Mouse (Mus musculus): ENCODE results near the gene Ppp1r16b. TPM values are rescaled to one million over a fixed set of nuclear protein-coding genes. Genes with fewer than 3 reads are reported as not detected.

The Ppp1r16b gene
- polyA plus RNA-seq, 1 experiment from 2014 or later, result 4.6 TPM

DNA sequence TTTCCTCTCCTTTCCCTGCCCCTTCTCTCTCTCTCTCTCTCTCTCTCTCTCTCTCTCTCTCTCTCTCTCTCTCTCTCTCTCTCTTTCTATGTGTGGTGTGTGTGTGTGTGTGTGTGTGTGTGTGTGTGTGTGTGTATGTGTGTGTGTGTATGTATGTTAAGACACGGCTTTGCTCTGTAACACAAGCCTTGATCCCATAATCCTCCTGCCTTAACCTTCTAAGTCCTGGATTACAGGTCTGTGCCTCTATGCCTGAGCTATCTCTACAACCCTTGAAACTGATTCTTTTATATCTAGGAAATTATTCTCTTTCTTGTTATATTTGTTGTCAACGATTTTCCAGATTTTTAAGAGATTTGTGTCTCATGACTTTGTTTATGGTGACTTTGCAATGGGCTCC lies 95.0 kb downstream of the Ppp1r16b start:
- ATAC-seq (ENCODE audit: insufficient number of reproducible peaks, low FRiP score, low TSS enrichment, low read depth), result no peak
- H3K27ac ChIP-seq (replicated peaks; ENCODE audit: low read depth, low read length), result no peak overlapping the region

DNA sequence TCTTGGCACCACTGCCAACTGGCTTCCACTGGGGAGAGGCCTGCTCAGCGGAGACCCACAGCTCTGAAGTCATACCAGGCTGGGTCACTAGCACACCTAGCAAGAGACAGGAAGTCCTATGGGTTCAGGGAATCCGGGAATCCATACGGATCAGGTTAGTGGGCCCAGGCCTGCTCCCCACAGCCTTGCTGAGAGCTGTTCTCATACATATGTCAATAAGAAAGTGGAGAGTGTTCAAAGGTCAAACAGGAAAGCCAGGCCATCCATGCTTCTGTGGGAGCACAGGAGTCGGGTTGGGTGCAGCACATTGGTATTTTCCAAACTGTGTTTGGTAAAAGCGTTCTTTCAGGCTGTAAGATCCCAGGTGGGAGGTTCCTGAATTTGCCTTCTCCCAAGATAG lies 97.1 kb downstream of the Ppp1r16b start:
- WGBS, result 83% methylated on average over 5 of the region's 5 CpGs
- DNase-seq (ENCODE audit: low spot score) (no peak), ATAC-seq (ENCODE audit: insufficient number of reproducible peaks, low FRiP score, low TSS enrichment, low read depth) (no peak)
- Histone ChIP-seq H3K4me2 (ENCODE audit: low read depth, severe bottlenecking) (no peak overlapping the region), H3K27me3 (ENCODE audit: control insufficient read depth, insufficient read depth, low read length) (no peaks in the 10 kb centered on the region), H3K4me1 (ENCODE audit: control insufficient read depth, insufficient read depth, low read length) (no peaks in the 10 kb centered on the region), H3K4me3 (ENCODE audit: low read depth, low read length) (no peak overlapping the region), H3K36me3 (ENCODE audit: control insufficient read depth, insufficient read depth, low read length) (no peaks in the 10 kb centered on the region), H3K27ac (replicated peaks; ENCODE audit: low read depth, low read length) (no peak overlapping the region), H3K9ac (ENCODE audit: low read length) (no peak overlapping the region), H3K9me3 (ENCODE audit: control insufficient read depth, low read length) (no peaks in the 10 kb centered on the region)

More for the DNA sequence above, 95.0 kb downstream of the Ppp1r16b start:
- Histone ChIP-seq H3K9ac (ENCODE audit: low read length) (no peak overlapping the region), H3K4me1 (ENCODE audit: control insufficient read depth, insufficient read depth, low read length) (no peaks in the 10 kb centered on the region), H3K9me3 (ENCODE audit: control insufficient read depth, low read length) (no peaks in the 10 kb centered on the region), H3K4me2 (ENCODE audit: low read depth, severe bottlenecking) (no peak overlapping the region), H3K36me3 (ENCODE audit: control insufficient read depth, insufficient read depth, low read length) (no peaks in the 10 kb centered on the region), H3K27me3 (ENCODE audit: control insufficient read depth, insufficient read depth, low read length) (no peaks in the 10 kb centered on the region), H3K4me3 (ENCODE audit: low read depth, low read length) (no peak overlapping the region)
- WGBS, result 83% methylated on average over 2 of the region's 2 CpGs
- no peak for DNase-seq (ENCODE audit: low spot score)

DNA sequence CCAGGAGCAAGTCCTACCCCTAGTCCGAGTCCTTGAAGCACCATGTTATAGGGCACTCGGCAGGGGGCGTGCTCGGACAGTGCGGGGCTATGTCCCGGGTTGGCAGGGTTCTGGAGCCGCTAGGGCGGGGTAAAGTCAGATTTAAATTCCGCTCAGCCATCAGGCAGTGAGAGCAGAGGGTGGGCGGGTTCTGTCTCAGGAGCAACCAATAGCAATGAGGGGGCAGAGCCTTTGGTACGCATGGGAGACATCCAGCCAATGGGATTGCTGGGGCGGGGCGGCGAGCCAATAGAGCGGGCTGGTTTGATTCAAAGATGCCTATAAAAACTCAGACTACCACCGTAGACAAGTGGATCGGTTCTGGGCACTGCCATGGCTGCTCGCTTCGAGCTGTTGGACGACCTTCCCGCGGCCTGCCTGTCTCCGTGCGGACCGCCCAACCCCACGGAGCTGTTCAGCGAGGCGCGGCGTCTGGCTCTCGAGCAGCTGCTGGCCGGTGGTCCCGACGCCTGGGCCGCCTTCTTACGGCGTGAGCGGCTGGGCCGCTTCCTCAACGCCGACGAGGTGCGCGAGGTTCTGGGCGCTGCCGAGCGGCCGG lies 102.6 kb downstream of the Ppp1r16b start, which contains the start of gene Fam83d:
Gene Fam83d, plus strand, starts transcription at position 352 of the 598 bp plus-strand sequence.
- peak within 1 kb of the TSS; percentile 66 for H3K9ac ChIP-seq (ENCODE audit: low read length)
- no peaks in the 10 kb centered on the region for H3K9me3 ChIP-seq (ENCODE audit: control insufficient read depth, low read length)
- 0 out of 2 replicates have a peak within 1 kb of the TSS, but pooled peaks have one; percentile 53 for H3K27ac ChIP-seq (replicated peaks; ENCODE audit: low read depth, low read length)
- WGBS, result under 1% methylated on average over 48 of the region's 48 CpGs
- H3K27me3 ChIP-seq (ENCODE audit: control insufficient read depth, insufficient read depth, low read length), result no peaks in the 10 kb centered on the region
- H3K36me3 ChIP-seq (ENCODE audit: control insufficient read depth, insufficient read depth, low read length), result peaks cover 5% of the 10 kb centered on the region; the same call in 1 of the 2 replicates
- DNase-seq (ENCODE audit: low spot score), result peak; percentile 96
- H3K4me3 ChIP-seq (ENCODE audit: low read depth, low read length), result peak within 1 kb of the TSS; percentile 77
- peaks cover 21% of the 10 kb centered on the region for H3K4me1 ChIP-seq (ENCODE audit: control insufficient read depth, insufficient read depth, low read length)
- H3K4me2 ChIP-seq (ENCODE audit: low read depth, severe bottlenecking), result peak within 1 kb of the TSS; percentile 69
- peak; percentile 96 for ATAC-seq (ENCODE audit: insufficient number of reproducible peaks, low FRiP score, low TSS enrichment, low read depth)

DNA sequence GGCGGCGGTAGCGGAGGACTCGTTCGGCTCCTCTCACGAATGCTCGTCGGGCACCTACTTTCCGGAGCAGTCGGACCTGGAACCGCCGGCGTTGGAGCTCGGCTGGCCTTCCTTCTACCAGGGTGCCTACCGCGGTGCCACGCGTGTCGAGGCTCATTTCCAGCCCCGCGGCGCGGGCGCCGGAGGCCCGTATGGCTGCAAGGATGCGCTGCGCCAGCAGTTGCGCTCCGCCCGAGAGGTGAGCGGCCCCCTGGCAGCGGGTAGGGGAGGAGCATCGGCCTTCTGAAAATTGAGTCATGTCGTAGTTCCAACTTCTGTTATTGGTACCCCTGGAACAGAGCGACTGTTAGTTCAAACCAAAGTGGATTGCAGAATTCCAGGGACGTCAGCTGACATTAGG lies 103.2 kb downstream of the Ppp1r16b start:
- peaks cover 5% of the 10 kb centered on the region; the same call in 1 of the 2 replicates for H3K36me3 ChIP-seq (ENCODE audit: control insufficient read depth, insufficient read depth, low read length)
- 0% methylated on average over 37 of the region's 37 CpGs for WGBS
- H3K9me3 ChIP-seq (ENCODE audit: control insufficient read depth, low read length), result no peaks in the 10 kb centered on the region
- H3K9ac ChIP-seq (ENCODE audit: low read length), result peak overlapping the region; percentile 66
- peak overlapping the region; percentile 69 for H3K4me2 ChIP-seq (ENCODE audit: low read depth, severe bottlenecking)
- H3K27me3 ChIP-seq (ENCODE audit: control insufficient read depth, insufficient read depth, low read length), result no peaks in the 10 kb centered on the region
- H3K4me1 ChIP-seq (ENCODE audit: control insufficient read depth, insufficient read depth, low read length), result peaks cover 21% of the 10 kb centered on the region
- peak overlapping the region; percentile 77 for H3K4me3 ChIP-seq (ENCODE audit: low read depth, low read length)
- ATAC-seq (ENCODE audit: insufficient number of reproducible peaks, low FRiP score, low TSS enrichment, low read depth) (no peak), DNase-seq (ENCODE audit: low spot score) (peak; percentile 61)
- H3K27ac ChIP-seq (replicated peaks; ENCODE audit: low read depth, low read length), result 0 out of 2 replicates have a peak overlapping the region, but pooled peaks have one; percentile 53

DNA sequence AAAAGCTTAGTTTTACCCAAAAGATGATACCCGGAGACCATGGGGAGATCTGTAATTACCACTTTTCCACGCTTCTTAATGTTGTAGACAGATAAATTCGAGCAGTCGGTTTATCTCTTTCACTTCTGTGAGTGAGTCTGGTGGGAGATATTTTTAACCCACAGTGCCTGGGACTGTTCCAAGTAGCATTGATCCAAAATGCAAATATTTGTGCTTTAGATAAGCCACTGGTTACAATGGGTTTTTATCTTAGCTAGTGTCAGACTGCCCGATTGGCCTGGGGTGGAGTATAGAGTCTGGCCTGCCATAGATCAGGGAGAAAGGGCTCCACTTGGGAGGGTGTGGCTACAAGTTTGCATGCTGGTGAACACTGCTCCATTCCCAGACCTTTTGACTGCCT lies 103.6 kb downstream of the Ppp1r16b start:
- WGBS, result 17% methylated on average over 5 of the region's 5 CpGs
- ATAC-seq (ENCODE audit: insufficient number of reproducible peaks, low FRiP score, low TSS enrichment, low read depth) (no peak), DNase-seq (ENCODE audit: low spot score) (peak; percentile 33)
- no peaks in the 10 kb centered on the region for H3K9me3 ChIP-seq (ENCODE audit: control insufficient read depth, low read length)
- H3K27me3 ChIP-seq (ENCODE audit: control insufficient read depth, insufficient read depth, low read length), result no peaks in the 10 kb centered on the region
- peak overlapping the region; percentile 12; the same call in 1 of the 2 replicates for H3K9ac ChIP-seq (ENCODE audit: low read length)
- no peak overlapping the region for H3K27ac ChIP-seq (replicated peaks; ENCODE audit: low read depth, low read length)
- H3K4me2 ChIP-seq (ENCODE audit: low read depth, severe bottlenecking), result peak overlapping the region; percentile 69
- peaks cover 21% of the 10 kb centered on the region for H3K4me1 ChIP-seq (ENCODE audit: control insufficient read depth, insufficient read depth, low read length)
- peaks cover 5% of the 10 kb centered on the region; the same call in 1 of the 2 replicates for H3K36me3 ChIP-seq (ENCODE audit: control insufficient read depth, insufficient read depth, low read length)
- H3K4me3 ChIP-seq (ENCODE audit: low read depth, low read length), result peak overlapping the region; percentile 77

DNA sequence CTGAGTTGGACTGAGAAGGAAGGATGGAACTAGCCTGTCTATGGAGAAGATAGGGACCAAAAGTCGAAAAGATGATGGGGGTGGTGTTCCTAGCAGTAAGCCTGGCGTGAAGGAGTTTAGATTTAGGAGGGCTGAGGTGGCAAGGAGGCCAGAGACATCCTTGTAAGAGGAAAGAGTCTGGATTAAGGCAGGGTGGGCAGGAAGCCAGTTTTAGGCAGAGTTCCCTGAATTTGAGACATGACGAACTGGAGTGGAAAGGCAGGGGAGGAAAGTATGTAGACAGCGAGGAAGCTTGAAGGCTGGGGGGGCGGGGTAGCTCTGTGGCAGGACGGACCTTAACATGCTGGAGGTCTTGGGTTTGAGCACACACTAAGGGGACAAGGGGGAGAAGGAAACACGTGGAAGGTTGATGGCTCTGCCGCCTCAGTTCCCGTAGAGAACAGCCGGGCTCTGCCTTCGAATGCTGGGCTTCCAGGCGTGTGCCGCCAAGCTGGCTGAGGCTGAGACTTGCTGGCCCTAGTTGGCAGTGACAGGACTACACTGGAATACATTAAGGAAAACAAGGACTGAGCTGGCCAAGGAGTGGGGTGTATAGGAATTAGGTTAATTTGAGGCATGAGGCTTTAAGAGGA lies 105.0 kb downstream of the Ppp1r16b start:
- Histone ChIP-seq H3K4me1 (ENCODE audit: control insufficient read depth, insufficient read depth, low read length) (peaks cover 21% of the 10 kb centered on the region), H3K9me3 (ENCODE audit: control insufficient read depth, low read length) (no peaks in the 10 kb centered on the region), H3K4me2 (ENCODE audit: low read depth, severe bottlenecking) (peak overlapping the region; percentile 69), H3K36me3 (ENCODE audit: control insufficient read depth, insufficient read depth, low read length) (peaks cover 5% of the 10 kb centered on the region; the same call in 1 of the 2 replicates), H3K27ac (replicated peaks; ENCODE audit: low read depth, low read length) (no peak overlapping the region), H3K9ac (ENCODE audit: low read length) (no peak overlapping the region), H3K4me3 (ENCODE audit: low read depth, low read length) (peak overlapping the region; percentile 77), H3K27me3 (ENCODE audit: control insufficient read depth, insufficient read depth, low read length) (no peaks in the 10 kb centered on the region)
- ATAC-seq (ENCODE audit: insufficient number of reproducible peaks, low FRiP score, low TSS enrichment, low read depth) (no peak), DNase-seq (ENCODE audit: low spot score) (no peak)
- WGBS, result 44% methylated on average over 13 of the region's 13 CpGs

DNA sequence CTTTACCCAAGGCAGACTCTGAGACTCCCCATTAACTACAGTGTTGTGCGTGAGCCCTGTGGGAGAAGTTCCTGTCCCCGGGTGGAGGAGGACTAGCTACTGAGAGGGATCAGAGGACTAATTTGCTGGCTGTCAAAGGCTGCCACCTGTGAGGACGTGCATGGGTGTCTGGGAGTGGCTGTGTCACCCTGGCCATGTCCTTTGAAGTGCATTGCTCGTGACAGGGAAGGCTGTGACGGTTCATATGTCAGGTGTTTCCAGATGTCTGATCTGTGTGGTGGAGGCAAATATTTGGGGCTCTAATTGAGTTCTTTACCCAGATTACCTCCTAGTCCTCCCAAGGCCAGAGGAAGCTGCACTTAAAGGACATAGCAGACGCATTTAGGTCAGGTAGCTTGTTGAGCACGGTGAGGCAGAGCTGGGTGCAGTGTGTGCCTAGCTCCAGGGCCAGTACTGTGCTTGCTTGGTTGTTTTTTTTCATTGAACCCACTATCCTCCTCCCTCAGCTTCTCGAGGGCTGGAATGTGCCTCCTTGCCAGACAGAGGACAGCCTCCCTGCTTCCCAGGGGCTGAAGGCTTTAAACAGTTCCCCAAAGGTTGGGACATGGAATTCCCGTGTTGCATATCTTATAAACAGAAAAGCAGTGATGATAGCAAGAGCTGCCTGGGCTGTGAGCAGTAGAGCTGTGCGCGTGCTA lies 106.0 kb downstream of the Ppp1r16b start:
- Histone ChIP-seq H3K9me3 (ENCODE audit: control insufficient read depth, low read length) (no peaks in the 10 kb centered on the region), H3K4me2 (ENCODE audit: low read depth, severe bottlenecking) (peak overlapping the region; percentile 3; the same call in 1 of the 2 replicates), H3K27me3 (ENCODE audit: control insufficient read depth, insufficient read depth, low read length) (no peaks in the 10 kb centered on the region), H3K4me1 (ENCODE audit: control insufficient read depth, insufficient read depth, low read length) (peaks cover 21% of the 10 kb centered on the region), H3K4me3 (ENCODE audit: low read depth, low read length) (no peak overlapping the region), H3K27ac (replicated peaks; ENCODE audit: low read depth, low read length) (no peak overlapping the region), H3K36me3 (ENCODE audit: control insufficient read depth, insufficient read depth, low read length) (peaks cover 5% of the 10 kb centered on the region; the same call in 1 of the 2 replicates), H3K9ac (ENCODE audit: low read length) (no peak overlapping the region)
- DNase-seq (ENCODE audit: low spot score) (no peak), ATAC-seq (ENCODE audit: insufficient number of reproducible peaks, low FRiP score, low TSS enrichment, low read depth) (no peak)
- WGBS, result 46% methylated on average over 11 of the region's 11 CpGs

DNA sequence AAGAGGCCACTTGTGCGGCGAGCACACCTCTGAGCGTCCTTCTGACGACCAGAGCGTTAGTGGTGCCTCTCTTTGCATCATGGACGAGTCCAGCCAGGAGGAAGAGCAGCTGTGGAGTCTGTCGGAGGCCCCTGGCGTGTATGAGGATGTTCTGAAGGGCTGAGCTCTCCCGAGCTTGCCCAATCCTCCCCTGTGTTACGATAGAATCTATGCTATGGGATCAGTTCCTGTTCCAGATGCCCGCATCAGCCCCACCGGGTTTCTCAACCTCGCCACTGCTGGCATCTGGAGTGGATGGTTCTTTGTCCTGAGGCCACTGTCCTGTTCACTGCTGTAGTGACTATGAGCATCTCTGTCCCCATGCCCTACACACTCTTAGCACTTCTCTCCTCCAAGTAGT lies 107.6 kb downstream of the Ppp1r16b start:
- Histone ChIP-seq H3K9ac (ENCODE audit: low read length) (no peak overlapping the region), H3K4me2 (ENCODE audit: low read depth, severe bottlenecking) (no peak overlapping the region), H3K27ac (replicated peaks; ENCODE audit: low read depth, low read length) (no peak overlapping the region), H3K36me3 (ENCODE audit: control insufficient read depth, insufficient read depth, low read length) (peaks cover 5% of the 10 kb centered on the region; the same call in 1 of the 2 replicates), H3K4me1 (ENCODE audit: control insufficient read depth, insufficient read depth, low read length) (peaks cover 21% of the 10 kb centered on the region), H3K4me3 (ENCODE audit: low read depth, low read length) (no peak overlapping the region), H3K9me3 (ENCODE audit: control insufficient read depth, low read length) (no peaks in the 10 kb centered on the region), H3K27me3 (ENCODE audit: control insufficient read depth, insufficient read depth, low read length) (no peaks in the 10 kb centered on the region)
- ATAC-seq (ENCODE audit: insufficient number of reproducible peaks, low FRiP score, low TSS enrichment, low read depth) (no peak), DNase-seq (ENCODE audit: low spot score) (no peak)
- 92% methylated on average over 13 of the region's 13 CpGs for WGBS

Measured in limb, embryonic 11.5 days (tissue).